Mouse (Mus musculus): ENCODE measurements around the gene Gm7544. TPM values are rescaled to one million over a fixed set of nuclear protein-coding genes. Genes with fewer than 3 reads are reported as not detected.
A peak's percentile ranks its signal among the peaks of the same experiment; 100 is the strongest.
"Not testable (repeated sequence)": the region's sequence is repeated elsewhere in the genome, so short reads cannot be mapped to it uniquely, and the experiment has no call there.

Gene Gm7544
- total RNA-seq, 1 experiment, result not detected

DNA sequence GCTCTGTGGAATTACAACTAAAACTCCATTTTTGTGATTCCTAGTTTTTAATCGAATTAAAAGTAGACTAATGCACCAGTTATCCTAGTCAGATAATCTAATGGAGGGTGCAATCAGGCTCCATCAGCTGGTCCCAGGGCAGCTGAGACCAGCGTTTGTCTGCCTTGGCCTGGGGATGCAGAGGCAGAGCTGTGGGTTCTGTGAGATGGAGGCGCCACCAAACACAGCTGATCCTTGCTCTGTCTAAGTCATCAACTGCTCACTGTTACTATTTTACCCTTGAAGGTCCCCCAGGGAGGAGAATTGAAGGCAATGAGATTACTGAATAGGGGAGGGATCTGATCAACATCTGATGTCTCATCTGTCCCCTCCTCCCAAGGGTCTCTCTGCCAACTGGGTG, 10.6 kb upstream of the Gm7544 start:
- Histone ChIP-seq H3K9me3 (ENCODE audit: control insufficient read depth, insufficient read depth, low read depth, low read length) (no peaks in the 10 kb centered on the region), H3K4me3 (ENCODE audit: insufficient read depth in 1 of 2, low read depth in 1 of 2, low read length in 2 of 2, poor library complexity in 1 of 2, severe bottlenecking in 1 of 2) (no peak overlapping the region), H3K9ac (ENCODE audit: insufficient read depth, low read depth, low read length, poor library complexity, severe bottlenecking) (no peak overlapping the region), H3K27ac (ENCODE audit: insufficient read depth, low read depth, low read length, poor library complexity, severe bottlenecking) (no peak overlapping the region), H3K36me3 (ENCODE audit: control insufficient read depth, insufficient read depth, low read length, poor library complexity, severe bottlenecking) (no peaks in the 10 kb centered on the region), H3K4me1 (ENCODE audit: control insufficient read depth in 2 of 2, insufficient read depth in 2 of 2, low read length in 2 of 2, poor library complexity in 1 of 2) (no peaks in the 10 kb centered on the region)
- no peak for DNase-seq (ENCODE audit: low read depth, low spot score)
- TF ChIP-seq CHD2 (IDR thresholded peaks at IDR 0.05; ENCODE audit: low read depth, low read length) (no peak), HCFC1 (IDR thresholded peaks at IDR 0.05; ENCODE audit: borderline replicate concordance, insufficient read depth, low read length) (no peak), MAFK (IDR thresholded peaks at IDR 0.05; ENCODE audit: insufficient read depth, low read depth, low read length) (no peak), ZC3H11A (IDR thresholded peaks at IDR 0.05; ENCODE audit: borderline replicate concordance, low read depth, low read length) (no peak), ZNF384 (IDR thresholded peaks at IDR 0.05; ENCODE audit: low read depth, low read length) (no peak)
- in situ Hi-C loops (cut with MboI; ENCODE audit: low sequenced_read_pairs in 2 of 2, unreplicated experiment in 2 of 2), result no loop called here

DNA sequence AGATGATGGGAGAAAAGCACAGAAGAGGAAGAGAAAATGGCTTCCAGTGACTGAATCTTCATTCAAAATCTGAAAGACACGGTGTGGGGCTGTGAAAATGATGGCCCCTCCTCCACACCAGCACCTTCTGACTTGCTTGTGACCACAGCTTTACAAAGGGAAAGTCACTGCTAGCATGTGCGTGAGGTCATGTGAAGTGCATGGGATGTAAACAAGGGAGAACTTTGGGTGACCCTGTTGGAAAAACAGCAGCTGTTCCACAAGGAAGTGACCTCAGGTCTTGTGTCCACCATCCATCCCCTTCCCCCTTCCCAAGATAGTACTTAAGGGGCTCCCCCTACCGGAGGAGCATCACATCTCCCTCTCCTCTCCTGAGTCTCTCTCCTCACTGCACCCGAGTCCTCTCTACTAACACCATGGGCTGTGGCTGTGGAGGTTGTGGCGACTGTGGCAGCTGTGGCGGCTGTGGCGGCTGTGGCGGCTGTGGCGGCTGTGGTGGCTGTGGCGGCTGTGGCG, 4.1 kb upstream of the Gm7544 start, which contains the start of gene Gm47955:
Gm47955 (plus strand) TSS at position 417 of the 516 bp plus-strand sequence.
- no peak for TF ChIP-seq ZNF384 (IDR thresholded peaks at IDR 0.05; ENCODE audit: low read depth, low read length)
- TF ChIP-seq HCFC1 (IDR thresholded peaks at IDR 0.05; ENCODE audit: borderline replicate concordance, insufficient read depth, low read length), result peak; percentile 47; the same call in 1 of the 2 replicates
- no peak for TF ChIP-seq ZC3H11A (IDR thresholded peaks at IDR 0.05; ENCODE audit: borderline replicate concordance, low read depth, low read length)
- Histone ChIP-seq H3K36me3 (ENCODE audit: control insufficient read depth, insufficient read depth, low read length, poor library complexity, severe bottlenecking) (no peaks in the 10 kb centered on the region), H3K4me3 (ENCODE audit: insufficient read depth in 1 of 2, low read depth in 1 of 2, low read length in 2 of 2, poor library complexity in 1 of 2, severe bottlenecking in 1 of 2) (peak within 1 kb of the TSS; percentile 11 to 57), H3K9ac (ENCODE audit: insufficient read depth, low read depth, low read length, poor library complexity, severe bottlenecking) (no peak within 1 kb of the TSS), H3K4me1 (ENCODE audit: control insufficient read depth in 2 of 2, insufficient read depth in 2 of 2, low read length in 2 of 2, poor library complexity in 1 of 2) (no peaks in the 10 kb centered on the region), H3K27ac (ENCODE audit: insufficient read depth, low read depth, low read length, poor library complexity, severe bottlenecking) (no peak within 1 kb of the TSS), H3K9me3 (ENCODE audit: control insufficient read depth, insufficient read depth, low read depth, low read length) (no peaks in the 10 kb centered on the region)
- in situ Hi-C loops (cut with MboI; ENCODE audit: low sequenced_read_pairs in 2 of 2, unreplicated experiment in 2 of 2), result no loop called here
- DNase-seq (ENCODE audit: low read depth, low spot score), result no peak

DNA sequence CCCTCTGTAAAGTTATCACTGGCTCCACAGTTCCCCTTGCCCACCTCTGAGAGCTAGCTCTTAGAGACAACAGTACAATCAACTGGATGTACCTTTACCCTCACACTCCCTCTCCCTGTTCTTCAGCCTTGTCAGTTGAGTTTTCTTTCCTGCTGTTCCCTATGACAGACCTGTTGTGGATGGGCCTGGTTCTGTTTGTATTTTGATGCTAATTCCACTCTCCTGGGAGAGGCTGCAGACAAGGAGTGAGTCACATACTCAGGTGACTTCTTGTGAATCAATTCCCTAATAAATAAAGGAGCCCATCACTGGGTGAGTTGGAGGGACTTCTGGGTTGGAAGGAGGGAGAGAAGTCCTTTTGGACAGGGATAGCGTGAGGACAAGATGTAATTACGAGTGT, 7.2 kb downstream of the Gm7544 start:
- no peaks in the 10 kb centered on the region for H3K9me3 ChIP-seq (ENCODE audit: control insufficient read depth, insufficient read depth, low read depth, low read length)
- H3K27ac ChIP-seq (ENCODE audit: insufficient read depth, low read depth, low read length, poor library complexity, severe bottlenecking), result no peak overlapping the region
- H3K9ac ChIP-seq (ENCODE audit: insufficient read depth, low read depth, low read length, poor library complexity, severe bottlenecking), result no peak overlapping the region
- DNase-seq (ENCODE audit: low read depth, low spot score), result no peak
- H3K4me1 ChIP-seq (ENCODE audit: control insufficient read depth in 2 of 2, insufficient read depth in 2 of 2, low read length in 2 of 2, poor library complexity in 1 of 2), result peaks cover 0 to 4% of the 10 kb centered on the region in 2 experiments; a peak in 2 of 4 replicates
- in situ Hi-C loops (cut with MboI; ENCODE audit: low sequenced_read_pairs in 2 of 2, unreplicated experiment in 2 of 2), result no loop called here
- H3K4me3 ChIP-seq (ENCODE audit: insufficient read depth in 1 of 2, low read depth in 1 of 2, low read length in 2 of 2, poor library complexity in 1 of 2, severe bottlenecking in 1 of 2), result no peak overlapping the region
- H3K36me3 ChIP-seq (ENCODE audit: control insufficient read depth, insufficient read depth, low read length, poor library complexity, severe bottlenecking), result no peaks in the 10 kb centered on the region
- TF ChIP-seq MAFK (IDR thresholded peaks at IDR 0.05; ENCODE audit: insufficient read depth, low read depth, low read length) (no peak), CHD2 (IDR thresholded peaks at IDR 0.05; ENCODE audit: low read depth, low read length) (no peak), ZC3H11A (IDR thresholded peaks at IDR 0.05; ENCODE audit: borderline replicate concordance, low read depth, low read length) (no peak), ZNF384 (IDR thresholded peaks at IDR 0.05; ENCODE audit: low read depth, low read length) (no peak), HCFC1 (IDR thresholded peaks at IDR 0.05; ENCODE audit: borderline replicate concordance, insufficient read depth, low read length) (no peak)

DNA sequence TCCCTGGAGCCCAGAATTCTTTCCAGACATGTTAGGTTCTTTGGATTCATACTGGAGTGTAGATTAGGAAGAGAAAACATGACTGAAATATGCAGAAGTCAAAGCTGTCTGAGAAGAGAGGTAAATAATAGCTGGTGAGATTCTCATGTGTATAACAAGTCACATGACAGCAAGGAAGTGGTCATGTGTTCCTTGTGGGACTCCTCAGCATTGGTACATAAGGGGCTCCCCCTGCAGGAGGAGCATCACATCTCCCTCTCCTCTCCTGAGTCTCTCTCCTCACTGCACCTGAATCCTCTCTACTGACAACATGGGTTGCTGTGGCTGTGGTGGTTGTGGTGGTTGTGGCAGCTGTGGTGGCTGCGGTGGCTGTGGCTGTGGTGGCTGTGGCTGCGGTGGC, 9.8 kb downstream of the Gm7544 start:
- in situ Hi-C loops (cut with MboI; ENCODE audit: low sequenced_read_pairs in 2 of 2, unreplicated experiment in 2 of 2); DNase-seq (ENCODE audit: low read depth, low spot score); H3K9me3 ChIP-seq (ENCODE audit: control insufficient read depth, insufficient read depth, low read depth, low read length); H3K36me3 ChIP-seq (ENCODE audit: control insufficient read depth, insufficient read depth, low read length, poor library complexity, severe bottlenecking); H3K27ac ChIP-seq (ENCODE audit: insufficient read depth, low read depth, low read length, poor library complexity, severe bottlenecking); H3K4me1 ChIP-seq (ENCODE audit: control insufficient read depth in 2 of 2, insufficient read depth in 2 of 2, low read length in 2 of 2, poor library complexity in 1 of 2); H3K4me3 ChIP-seq (ENCODE audit: insufficient read depth in 1 of 2, low read depth in 1 of 2, low read length in 2 of 2, poor library complexity in 1 of 2, severe bottlenecking in 1 of 2); H3K9ac ChIP-seq (ENCODE audit: insufficient read depth, low read depth, low read length, poor library complexity, severe bottlenecking): not testable (repeated sequence)

DNA sequence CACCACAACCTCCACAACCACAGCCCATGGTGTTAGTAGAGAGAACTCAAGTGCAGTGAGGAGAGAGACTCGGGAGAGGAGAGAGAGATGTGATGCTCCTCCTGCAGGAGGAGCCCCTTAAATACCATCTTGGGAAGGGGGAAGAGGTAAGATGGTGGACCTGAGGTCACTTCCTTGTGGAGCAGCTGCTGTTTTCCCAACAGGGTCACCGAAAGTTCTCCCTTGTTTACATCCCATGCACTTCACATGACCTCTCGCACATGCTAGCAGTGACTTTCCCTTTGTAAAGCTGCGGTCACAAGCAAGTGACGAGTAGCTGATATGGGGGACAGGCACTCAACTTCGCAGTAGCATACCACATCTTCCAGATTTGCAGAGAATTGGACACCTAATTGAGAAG, 12.5 kb downstream of the Gm7544 start, which contains the start of gene A030003K21Rik:
A030003K21Rik (minus strand) TSS at position 94 of the 400 bp plus-strand sequence.
- H3K4me1 ChIP-seq (ENCODE audit: control insufficient read depth in 2 of 2, insufficient read depth in 2 of 2, low read length in 2 of 2, poor library complexity in 1 of 2); in situ Hi-C loops (cut with MboI; ENCODE audit: low sequenced_read_pairs in 2 of 2, unreplicated experiment in 2 of 2); DNase-seq (ENCODE audit: low read depth, low spot score); H3K27ac ChIP-seq (ENCODE audit: insufficient read depth, low read depth, low read length, poor library complexity, severe bottlenecking); H3K9ac ChIP-seq (ENCODE audit: insufficient read depth, low read depth, low read length, poor library complexity, severe bottlenecking); H3K4me3 ChIP-seq (ENCODE audit: insufficient read depth in 1 of 2, low read depth in 1 of 2, low read length in 2 of 2, poor library complexity in 1 of 2, severe bottlenecking in 1 of 2); H3K9me3 ChIP-seq (ENCODE audit: control insufficient read depth, insufficient read depth, low read depth, low read length); H3K36me3 ChIP-seq (ENCODE audit: control insufficient read depth, insufficient read depth, low read length, poor library complexity, severe bottlenecking): not testable (repeated sequence)

DNA sequence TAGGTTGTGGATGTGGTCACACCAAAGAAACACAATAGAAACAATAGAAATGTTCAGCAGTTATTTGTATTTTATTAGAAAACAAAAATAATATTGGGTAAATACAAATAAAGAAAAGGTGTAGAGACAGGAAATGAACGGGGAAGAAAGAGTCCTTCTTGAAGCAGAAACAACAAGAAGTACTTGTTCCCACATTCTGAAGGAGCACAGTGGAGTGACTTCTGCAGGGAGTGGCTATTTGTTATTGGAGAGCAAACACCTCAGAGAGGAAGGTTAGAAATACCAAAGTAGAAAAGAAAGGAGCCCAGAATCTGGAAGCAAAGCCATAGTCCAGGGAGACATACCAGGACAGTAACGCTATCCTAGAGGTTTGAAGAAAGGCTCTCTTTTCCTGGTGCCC, 13.3 kb downstream of the Gm7544 start:
- H3K27ac ChIP-seq (ENCODE audit: insufficient read depth, low read depth, low read length, poor library complexity, severe bottlenecking); H3K36me3 ChIP-seq (ENCODE audit: control insufficient read depth, insufficient read depth, low read length, poor library complexity, severe bottlenecking); H3K9ac ChIP-seq (ENCODE audit: insufficient read depth, low read depth, low read length, poor library complexity, severe bottlenecking); H3K9me3 ChIP-seq (ENCODE audit: control insufficient read depth, insufficient read depth, low read depth, low read length); H3K4me1 ChIP-seq (ENCODE audit: control insufficient read depth in 2 of 2, insufficient read depth in 2 of 2, low read length in 2 of 2, poor library complexity in 1 of 2); H3K4me3 ChIP-seq (ENCODE audit: insufficient read depth in 1 of 2, low read depth in 1 of 2, low read length in 2 of 2, poor library complexity in 1 of 2, severe bottlenecking in 1 of 2); in situ Hi-C loops (cut with MboI; ENCODE audit: low sequenced_read_pairs in 2 of 2, unreplicated experiment in 2 of 2); DNase-seq (ENCODE audit: low read depth, low spot score): not testable (repeated sequence)
